Mouse (Mus musculus): ENCODE data around the gene Sash1.
A peak's percentile ranks its signal among the peaks of the same experiment; 100 is the strongest.

The Sash1 gene

DNA sequence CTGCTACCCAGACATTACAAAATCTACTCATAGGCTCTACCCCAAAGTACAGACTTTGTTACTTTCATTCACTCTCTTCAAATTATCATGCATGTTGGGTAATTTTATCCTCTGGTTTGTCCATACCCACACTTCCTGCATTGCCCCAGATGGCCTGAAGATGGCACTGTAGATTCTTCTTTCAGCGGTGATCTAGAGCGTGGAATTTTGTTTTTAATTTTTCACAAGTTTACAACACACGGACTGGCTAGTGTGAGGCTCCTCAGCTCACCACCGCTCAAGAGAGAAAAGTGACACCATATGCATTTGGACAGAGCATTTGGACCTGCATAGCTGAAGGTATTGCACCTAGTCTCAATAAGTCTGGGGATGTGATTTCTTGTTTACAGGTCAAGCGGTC is 93.5 kb downstream of the Sash1 start:
- peak; percentile 86 for DNase-seq (ENCODE audit: low read depth)

DNA sequence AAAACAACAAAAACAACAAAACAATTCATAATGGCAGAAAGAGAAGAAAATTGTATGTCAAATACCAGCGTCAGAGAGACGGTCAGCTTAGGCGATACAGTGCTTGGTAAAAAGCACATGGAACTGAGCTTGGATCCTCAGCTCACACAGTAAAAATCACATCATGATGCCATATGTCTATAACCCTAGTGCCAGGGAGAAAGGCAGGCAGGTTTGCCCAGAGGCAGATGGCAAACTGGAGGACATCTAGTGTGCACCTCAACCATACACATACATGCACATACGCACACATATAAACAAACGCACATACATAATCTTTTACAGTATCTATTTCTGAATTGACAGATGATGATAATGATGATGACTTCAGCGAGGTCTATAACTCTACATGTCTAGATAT is 96.8 kb downstream of the Sash1 start:
- DNase-seq (ENCODE audit: low read depth) = no peak

DNA sequence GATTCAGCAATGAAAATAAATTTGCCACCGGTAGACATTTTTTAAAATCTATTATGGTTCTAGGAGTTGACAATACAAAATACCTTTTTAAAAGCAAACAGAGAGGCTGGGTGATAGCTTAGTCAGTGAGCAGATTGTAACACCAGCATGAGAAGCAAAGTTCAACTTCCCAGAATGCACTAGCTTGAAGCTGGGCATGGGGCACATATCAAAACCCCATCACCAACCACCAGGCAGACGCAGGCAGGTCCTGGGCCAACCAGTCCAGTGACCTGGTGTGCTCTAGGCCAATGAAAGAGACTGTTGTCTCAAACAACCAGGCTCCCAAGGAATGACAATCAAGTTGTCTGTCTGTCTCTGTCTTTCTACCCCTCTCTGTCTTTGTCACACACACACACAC is 98.6 kb downstream of the Sash1 start:
- no peak for DNase-seq (ENCODE audit: low read depth)

DNA sequence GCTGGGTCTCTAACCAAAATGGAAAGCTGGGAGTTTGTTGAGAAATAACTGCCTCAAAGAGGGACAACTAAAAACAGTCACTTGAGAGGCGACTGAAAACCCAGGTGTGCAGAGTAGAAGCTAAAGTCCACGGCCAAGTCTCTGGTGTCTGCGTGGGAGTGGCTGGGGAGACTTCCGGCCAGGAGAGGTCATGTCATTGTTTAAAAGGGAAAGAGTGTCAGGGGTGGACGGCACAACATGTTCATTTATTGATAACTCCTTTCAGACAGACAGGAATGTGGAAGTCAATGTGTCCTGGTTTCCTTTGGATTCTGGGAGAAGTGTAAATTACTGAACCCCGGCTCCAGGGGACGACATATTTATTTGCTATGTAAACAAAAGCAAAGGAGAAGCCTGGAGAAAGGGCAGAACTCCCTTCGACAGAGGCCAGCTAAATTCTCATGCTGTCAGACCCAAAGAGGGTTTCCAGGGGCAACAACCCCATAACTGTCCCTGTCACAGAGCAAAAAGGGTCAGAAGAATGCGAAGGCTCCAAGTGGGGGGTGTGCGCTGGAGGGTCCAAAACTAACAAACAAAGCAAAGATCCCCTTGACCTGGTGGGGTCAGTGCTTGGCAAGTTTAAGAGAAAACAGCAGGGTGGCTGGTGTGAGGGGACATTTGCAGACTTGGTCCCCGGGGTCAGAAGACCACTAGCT is 100.3 kb downstream of the Sash1 start:
- no peak for DNase-seq (ENCODE audit: low read depth)

DNA sequence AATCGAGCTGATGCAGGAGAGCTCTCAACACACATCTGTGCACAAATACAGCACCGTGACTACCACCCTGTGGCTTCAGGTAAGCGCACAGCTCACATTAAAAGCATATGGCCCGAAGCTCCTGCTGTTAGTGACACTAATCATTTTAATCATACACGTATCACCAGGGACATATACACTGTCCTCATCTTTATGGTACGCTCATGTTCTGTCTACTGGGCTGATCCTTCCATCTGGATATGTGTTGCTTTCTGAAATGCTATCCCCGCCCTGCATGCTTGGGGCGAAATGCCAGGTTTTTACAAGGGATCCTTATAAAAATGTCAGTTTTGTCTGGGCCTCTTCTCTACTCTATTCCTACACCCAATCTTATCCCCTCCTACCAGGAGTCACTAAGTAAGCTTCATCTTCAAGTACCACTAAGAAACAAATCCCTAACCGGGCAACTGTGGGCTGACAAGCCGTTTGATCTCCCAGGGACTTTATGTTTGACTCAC is 103.9 kb downstream of the Sash1 start:
- peak; percentile 66 for DNase-seq (ENCODE audit: low read depth)

DNA sequence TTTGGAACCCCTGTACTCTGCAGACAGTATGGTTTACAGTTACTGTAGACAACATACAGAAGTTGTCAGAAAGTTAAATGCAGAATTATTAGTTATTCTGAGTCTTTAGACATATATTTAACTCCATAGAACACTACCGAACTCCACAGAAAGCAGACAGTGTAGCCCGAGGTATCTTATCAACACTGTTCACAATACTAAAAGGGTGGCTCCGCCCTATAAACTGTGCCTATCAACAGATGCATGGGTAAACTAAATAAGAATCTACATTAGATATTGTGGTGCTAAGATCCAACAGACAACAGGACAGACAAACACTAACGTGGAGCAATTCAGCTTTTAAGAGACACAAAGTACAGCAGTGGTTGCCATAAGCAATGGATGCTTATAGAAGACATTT is 106.0 kb downstream of the Sash1 start:
- DNase-seq (ENCODE audit: low read depth) = no peak

DNA sequence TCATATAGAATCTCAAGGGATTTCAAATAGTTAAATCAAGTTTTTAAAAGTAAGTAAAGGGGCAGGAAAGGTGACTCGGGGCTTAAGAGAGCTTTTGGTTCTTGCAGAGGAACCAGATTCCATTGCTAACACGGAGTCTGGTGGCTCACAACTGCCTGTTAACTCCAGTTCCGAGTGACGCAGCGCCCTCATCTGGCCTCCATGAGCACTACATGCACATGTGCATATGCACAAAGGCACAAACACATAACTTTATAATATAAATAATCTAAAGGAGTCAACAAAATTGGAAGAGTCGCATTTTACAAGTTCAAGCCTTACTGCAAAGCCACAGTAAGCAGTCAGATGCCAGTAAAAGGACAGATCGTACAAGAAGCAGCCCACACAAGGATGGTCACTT is 107.0 kb downstream of the Sash1 start:
- peak; percentile 35 for DNase-seq (ENCODE audit: low read depth)

DNA sequence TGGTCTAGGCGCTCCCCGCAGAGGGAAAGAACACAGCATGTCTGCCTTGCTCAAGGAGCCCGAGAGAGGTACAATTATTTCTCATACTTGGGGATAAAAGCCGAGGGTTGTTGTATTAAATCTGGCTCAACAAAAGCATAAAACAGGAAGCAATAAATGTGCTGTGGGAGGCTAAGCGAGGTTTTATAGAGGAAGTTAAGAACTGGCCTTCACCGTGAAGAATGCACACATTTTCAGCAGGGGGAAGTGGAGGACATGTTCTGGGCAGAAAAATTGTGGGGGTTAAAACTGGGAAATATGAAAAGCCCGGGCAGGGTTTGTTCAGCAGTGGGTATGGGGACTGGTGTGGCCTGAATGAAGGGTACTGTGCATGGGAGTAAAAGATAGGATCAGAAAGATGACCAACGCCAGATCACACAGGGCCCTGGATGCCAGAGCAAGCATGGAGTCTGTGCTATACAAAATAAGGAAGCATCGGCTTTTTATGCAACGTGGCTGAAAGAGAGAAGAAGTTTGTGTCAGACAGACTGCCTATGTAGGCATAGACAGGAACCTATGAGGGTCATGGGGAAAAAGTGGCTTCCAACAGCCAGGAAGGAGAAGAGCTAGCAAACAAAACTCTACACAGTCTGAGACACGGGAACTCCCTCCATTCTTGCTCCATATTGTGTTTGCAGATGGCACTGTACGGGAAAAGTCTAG is 108.2 kb downstream of the Sash1 start:
- DNase-seq (ENCODE audit: low read depth) = no peak

DNA sequence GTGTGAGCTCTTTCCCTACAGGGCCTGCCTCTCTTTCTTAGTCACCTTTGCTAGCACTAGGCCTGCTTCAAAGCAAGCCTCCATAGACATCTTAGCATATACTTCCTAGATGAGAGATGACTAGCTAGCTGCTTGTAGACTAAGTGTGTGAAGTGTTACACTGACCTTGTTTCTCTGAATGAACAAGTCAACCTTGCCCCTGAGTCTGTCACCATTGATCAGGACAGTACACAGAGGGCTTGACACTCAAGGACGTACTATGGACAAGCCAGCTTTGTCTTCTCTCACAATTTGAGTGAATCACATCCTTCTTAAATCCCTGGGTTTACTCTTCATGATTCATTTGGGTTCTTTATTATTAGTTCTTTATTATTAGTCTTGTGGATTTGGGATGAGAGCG is 109.1 kb downstream of the Sash1 start:
- no peak for DNase-seq (ENCODE audit: low read depth)

DNA sequence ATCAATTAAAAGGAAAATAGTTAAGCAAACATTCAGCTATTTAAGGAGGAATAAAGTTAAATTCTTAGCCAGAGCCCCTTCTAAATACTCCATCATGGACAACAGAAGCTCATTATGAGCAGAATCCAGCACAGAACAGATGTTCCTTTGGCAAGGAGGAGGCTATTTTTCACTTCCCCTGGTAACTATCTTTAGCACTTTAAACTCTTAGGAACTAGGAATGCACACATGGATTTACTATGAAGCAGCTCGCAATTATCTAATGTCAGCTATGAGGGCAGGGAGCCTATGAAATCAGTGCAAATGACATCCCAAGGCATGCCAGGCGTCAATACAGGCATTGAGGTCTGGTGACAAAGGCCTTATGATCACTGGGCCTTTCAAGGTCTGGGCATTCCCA is 110.1 kb downstream of the Sash1 start:
- no peak for DNase-seq (ENCODE audit: low read depth)

DNA sequence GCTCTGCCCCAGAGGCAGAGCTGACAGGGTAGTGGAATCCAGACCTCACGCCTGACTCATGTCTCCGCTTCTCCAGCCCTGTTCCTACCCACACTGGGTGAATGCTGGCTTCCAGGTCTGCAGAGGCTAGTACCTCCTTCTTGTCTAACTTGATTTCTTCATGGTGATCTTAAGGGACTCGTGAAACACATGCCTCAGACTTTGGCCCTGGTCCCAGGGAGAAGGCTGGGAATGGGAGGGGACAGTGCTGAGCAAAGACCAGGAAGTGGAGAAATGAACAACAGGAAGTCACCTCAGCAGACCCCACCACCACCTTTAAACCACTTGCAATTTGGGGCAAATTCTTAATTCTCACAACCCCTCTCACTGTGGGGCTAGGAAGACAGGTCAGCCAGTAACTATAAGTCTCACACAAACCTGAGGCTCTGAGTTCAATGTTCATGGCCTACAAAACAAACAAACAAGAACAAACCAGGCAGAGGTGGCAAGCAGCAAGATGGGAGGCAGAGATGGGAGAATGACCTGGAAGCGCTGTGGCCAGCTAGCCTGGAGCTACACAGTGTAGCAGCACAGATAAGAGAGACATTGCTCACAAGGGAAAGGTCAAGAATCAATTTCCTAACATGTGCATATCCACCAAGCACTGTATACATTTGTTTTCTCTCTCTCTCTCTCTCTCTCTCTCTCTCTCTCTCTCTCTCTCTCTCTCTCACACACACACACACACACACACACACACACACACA is 113.2 kb downstream of the Sash1 start:
- peak; percentile 90 for DNase-seq (ENCODE audit: low read depth)

DNA sequence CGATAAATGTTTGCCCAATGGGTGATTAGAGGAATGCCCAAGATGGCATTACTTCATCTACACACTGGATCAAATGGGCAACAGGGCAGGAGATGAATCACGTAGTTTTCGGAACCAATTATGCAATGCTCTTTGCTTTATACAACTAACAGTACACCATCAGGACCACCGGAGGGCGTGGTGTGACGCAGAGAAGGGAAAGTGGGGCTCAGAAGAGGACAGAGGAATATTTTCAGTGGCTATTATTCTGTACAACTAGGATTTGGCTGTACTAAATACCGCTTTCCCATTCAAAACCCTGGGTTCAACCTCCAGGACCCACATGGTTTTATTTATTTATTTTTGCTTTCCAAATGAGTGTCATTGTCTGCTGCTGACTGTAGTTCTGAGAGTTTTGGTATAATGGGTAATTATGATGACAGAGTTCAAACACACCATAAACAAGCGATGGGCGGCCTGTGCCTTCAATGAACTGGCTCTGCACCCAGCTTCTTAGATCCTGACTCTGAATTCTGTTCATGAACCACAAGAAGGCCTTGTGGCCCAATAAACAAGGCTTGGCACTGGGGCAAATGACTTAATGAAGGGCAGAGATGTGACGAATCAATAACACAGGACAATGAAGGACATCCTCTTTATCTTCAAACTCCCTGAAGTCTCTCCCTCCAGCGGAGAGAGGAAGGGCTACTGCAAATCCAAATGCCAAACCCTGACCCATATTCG is 114.8 kb downstream of the Sash1 start:
- no peak for DNase-seq (ENCODE audit: low read depth)

DNA sequence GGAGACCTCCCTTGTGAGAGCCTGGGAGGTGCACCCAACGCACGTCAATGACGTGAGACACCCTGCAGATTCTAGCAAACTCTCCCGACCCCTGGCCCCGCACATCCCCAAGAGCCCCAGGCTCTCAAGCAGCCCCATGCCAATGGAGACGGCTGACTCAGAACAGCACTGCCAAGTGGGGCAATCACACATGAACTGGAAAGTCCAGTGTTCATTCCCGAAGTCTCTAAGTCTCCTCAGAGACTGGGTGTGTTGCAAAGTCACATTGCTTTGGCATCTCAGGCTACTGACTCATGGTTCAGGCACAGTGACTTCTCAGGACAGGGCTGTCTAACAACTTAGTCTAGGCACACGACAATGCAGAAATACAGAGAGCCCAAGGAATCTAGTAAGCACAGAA is 117.2 kb downstream of the Sash1 start:
- DNase-seq (ENCODE audit: low read depth) = peak; percentile 82

DNA sequence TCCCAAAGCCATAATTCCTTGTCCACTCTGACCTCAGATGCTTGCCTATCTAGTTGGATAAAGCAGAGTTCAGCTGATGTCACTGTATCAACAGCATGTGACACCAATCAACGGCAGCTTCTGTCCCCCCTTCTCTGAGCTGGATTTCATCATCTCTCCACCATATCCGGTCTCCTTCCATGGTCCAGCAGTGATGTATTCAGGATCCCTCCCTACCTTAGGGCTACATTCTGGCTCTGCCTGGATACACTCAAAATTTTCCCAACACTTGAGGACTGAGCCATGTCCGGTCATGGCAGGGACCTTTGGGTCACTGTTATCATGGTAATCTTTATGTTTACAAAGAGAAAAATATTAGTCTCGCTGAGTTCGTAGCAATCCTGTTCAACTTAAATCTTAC is 118.5 kb downstream of the Sash1 start:
- no peak for DNase-seq (ENCODE audit: low read depth)

DNA sequence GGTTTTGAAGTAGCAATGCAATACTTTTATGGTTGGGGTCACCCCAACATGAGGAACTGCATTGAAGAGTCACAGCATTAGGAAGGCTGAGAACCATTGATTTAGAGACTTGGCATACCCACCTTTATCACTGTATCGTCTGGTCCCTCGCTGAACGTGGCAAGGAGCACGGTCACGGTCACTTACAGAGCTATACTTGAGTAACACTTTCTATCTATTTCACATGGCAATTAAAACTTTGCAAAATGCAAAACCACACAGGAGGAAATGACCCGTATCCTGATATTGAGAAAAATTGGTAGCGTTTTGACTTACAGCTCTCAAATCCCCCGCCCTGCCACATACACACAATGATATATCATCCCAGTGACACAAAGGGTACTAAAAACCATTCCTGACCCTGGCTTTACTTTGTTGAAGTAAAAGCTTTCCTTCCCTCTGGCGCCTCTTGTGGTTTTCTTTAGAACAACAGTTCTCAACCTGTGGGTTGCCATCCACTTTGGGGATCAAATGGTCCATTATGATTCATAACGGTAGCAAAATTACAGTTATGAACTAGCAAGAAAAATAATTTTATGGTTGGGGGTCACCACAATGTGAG is 119.8 kb downstream of the Sash1 start:
- DNase-seq (ENCODE audit: low read depth) = no peak

DNA sequence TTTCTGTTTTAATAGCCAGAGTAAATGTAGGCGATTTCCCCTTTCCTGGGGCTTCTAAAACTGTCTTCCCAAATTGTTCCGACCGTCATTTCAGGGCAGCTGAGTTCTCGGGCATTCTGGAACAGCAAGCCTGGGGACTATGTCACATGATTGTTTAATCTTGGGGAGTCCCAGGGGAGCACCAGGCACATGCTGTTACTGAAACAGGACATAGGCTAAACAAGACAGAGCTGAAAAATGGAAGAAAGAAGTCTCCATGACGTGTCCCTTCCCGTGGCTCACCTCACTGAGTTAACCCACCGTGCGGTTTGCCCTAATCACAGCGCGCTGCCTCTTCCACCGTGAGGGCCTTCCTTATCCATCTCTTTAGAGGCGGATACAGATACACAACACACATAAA is 123.1 kb downstream of the Sash1 start:
- DNase-seq (ENCODE audit: low read depth) = peak; percentile 56

DNA sequence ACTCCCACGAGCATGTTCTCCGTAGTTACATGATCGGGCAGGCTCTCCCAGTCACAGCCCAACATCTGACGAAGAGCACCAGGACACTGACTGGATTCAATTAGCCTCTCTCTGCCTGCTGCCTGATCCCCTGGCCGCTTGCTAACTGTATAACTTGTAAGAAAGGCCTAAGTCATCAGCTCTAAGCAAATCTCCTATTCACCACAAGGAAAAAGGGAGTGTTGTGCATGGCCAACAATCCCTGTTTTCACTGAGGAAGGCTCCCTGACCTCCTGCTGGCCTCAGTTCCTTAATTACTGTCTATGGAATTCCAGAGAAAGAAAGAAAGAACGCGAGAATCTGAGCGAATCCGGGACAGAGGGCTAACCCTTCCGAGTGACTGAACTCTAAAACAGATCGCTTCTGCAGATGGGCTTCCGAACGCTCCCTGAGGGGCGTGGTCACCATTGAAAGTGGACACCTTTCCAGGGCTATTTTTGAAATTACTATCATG is 123.6 kb downstream of the Sash1 start:
- DNase-seq (ENCODE audit: low read depth) = peak; percentile 84

DNA sequence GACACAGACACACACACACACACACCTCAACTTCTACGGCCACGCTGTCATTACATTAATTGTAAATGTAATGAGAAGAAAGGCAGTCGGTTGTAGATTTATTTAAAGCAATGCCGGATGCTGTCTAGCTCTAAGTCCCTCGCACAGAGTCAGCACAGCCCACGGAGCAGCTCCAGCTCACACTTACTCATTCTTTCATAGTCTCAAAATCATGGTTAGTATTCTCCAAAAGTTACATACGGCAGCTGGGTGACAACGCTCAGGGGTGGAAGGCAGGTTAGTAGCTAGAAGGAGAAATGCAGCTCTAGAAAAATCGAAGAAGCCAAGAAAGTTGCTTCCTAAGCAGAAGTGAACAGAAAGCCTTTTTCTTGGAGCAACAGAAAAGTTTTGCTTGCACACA is 124.2 kb downstream of the Sash1 start:
- DNase-seq (ENCODE audit: low read depth) = no peak

DNA sequence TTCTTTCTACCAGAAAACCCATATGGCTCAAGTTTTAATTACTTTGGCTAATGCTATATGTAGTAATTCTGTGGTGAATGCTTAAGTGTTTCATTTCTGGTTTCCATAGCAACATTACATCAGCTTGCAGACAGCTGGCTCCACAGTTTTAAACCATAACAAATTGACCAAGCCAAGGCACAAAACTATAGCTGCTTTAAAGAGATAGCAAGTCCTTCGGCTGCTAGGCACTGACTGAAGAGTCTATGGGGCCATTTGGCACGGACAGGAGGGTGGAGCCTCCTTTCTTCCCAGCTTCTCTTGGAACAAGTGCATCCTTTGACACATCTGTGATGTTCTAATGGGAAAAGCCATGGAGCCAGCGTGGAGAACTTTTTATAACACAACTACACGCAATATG is 125.3 kb downstream of the Sash1 start:
- peak; percentile 78 for DNase-seq (ENCODE audit: low read depth)

DNA sequence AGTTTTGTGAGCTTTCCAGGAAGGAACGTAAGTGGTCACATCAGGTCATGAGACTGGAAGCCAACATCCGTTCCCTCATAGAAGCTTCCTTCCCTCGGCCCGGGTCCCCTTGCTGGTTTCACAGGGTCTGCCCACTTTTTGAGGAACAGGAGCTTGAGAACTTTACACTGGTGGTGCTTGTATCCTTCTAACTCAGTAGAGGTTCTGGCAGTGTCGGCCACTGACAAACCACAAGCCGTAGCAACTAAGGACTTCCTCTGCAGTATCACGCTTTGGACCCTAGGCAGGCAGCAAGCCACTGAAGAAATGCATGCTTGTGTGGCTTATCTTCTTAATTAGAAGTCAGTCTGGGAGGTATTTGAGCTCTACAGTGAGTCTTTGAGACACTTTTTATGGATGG is 126.6 kb downstream of the Sash1 start:
- no peak for DNase-seq (ENCODE audit: low read depth)

DNA sequence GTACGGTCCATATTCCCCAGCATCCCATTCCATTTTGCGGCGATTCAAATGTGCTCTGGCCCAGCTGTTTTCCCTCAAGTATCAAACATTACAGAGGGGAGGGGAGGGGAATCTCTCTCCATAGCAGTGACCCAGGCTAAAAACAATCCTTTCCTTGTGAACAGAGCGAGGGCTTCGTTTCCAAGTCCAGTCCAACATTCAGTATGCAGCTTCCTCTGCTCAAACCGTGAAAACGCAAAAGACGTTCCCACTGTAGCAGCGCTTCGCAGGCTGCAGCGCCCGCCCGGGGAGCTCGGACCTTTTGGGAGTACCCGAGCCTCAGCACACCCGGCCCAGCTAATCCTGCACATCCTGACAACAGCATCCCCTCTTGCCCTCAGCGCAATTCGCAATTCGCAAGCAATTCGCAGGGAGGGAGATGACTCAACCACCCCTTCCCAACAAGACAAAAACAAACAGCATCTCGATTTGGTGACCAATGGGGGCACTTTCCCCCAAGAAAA is 128.4 kb downstream of the Sash1 start:
- DNase-seq (ENCODE audit: low read depth) = peak; percentile 56

All from NIH3T3 (cell line).